Mouse (Mus musculus): ENCODE measurements around the gene Gpr45. TPM values are rescaled to one million over a fixed set of nuclear protein-coding genes. Genes with fewer than 3 reads are reported as not detected.

The Gpr45 gene
- not detected in 2 replicates for total RNA-seq (2023)

DNA sequence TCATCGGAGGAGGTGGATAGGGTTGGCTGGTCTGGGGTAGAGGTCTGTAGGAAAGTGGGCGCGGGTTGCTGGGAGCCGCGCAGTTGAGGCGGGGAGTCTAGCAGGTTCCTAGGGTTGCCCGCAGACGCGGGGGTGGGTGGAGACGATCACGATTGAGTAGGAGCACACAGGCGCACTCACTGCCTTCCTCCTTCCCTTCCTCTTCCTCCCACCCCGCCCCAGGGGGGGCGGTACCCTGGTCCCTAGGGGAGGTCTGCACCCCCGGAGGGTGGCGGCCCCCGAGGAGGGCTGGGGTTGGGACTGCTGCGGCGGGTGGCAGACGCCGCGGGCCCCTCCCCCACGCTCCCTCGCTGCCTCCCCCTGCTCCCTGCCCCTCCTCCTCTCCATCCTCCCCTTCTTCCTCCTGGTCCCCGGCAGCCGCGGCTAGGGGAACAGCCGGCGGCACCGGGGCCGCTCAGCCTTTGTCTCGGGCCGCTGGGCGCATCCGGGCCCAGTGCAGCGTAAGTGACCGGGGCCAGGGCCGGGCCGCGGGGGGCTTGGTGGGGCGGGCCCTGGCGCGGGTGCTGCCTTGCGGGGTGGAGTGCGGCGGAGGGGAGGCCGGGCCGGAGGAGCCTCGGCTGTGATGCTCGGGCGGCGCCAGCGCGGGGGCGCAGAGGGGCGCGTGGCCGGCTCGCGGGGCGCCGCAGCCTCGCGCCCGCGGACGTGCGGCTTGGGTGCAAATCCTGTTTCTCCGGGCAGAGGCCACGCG, at the start of gene Gpr45:
Gpr45 (plus strand) TSS at position 139 of the 748 bp plus-strand sequence.

Other genes starting within 250 kb of the Gpr45 start
- 15.7 and 19.8 TPM in 2 replicates for gene Mrps9, start 101.6 kb upstream of the Gpr45 start, total RNA-seq (2023)
- gene Tgfbrap1, start 145.8 kb downstream of the Gpr45 start, total RNA-seq (2023), result 16.0 and 21.1 TPM in 2 replicates
- 3.8 and 5.2 TPM in 2 replicates for gene AI597479, start 145.8 kb downstream of the Gpr45 start, total RNA-seq (2023)
- gene Fhl2, start 244.1 kb downstream of the Gpr45 start, total RNA-seq (2023), result 2.4 TPM in 2 replicates

Data from neutrophil, adult 65 days (primary cell).